Mouse (Mus musculus) small intestine, adult 2 months (tissue): ENCODE results near the gene Rassf6. TPM values are rescaled to one million over a fixed set of nuclear protein-coding genes. Genes with fewer than 3 reads are reported as not detected.

Source experiments
- H3K27ac ChIP-seq: fragments of 200-500 bp; 2 replicates; pipeline ENCODE4 v1.5.1; 2012; ENCODE audit warnings: low read depth, low read length, control low read depth, inconsistent platforms; ENCODE audit not compliant: insufficient read depth
- H3K27me3 ChIP-seq: fragments of 200-500 bp; 2 replicates; pipeline ENCODE4 v1.6.1; 2012; ENCODE audit warnings: mild to moderate bottlenecking, moderate library complexity, low read length, inconsistent platforms; ENCODE audit not compliant: control insufficient read depth, insufficient read depth
- H3K36me3 ChIP-seq: fragments of 200-500 bp; 2 replicates; pipeline ENCODE4 v1.6.1; 2012; ENCODE audit warnings: mild to moderate bottlenecking, low read length, control low read depth, inconsistent platforms; ENCODE audit not compliant: control insufficient read depth, insufficient read depth
- H3K4me1 ChIP-seq: fragments of 200-500 bp; 2 replicates; pipeline ENCODE4 v1.6.1; 2012; ENCODE audit warnings: low read length, inconsistent platforms, mixed read lengths; ENCODE audit not compliant: control insufficient read depth, insufficient read depth, insufficient read length
- H3K4me3 ChIP-seq: fragments of 200-500 bp; 2 replicates; pipeline ENCODE4 v1.5.1; 2012; ENCODE audit warnings: low read depth, mild to moderate bottlenecking, control low read depth, inconsistent platforms, low read length, moderate library complexity
- CTCF ChIP-seq: fragments of 200-500 bp; IDR thresholded peaks from 2 replicates; pipeline ENCODE4 v1.5.1; 2012; ENCODE audit warnings: low read depth, mild to moderate bottlenecking, control low read depth, inconsistent platforms, low read length, moderate library complexity, mixed read lengths; ENCODE audit not compliant: insufficient replicate concordance, insufficient read length; ENCODE audit errors: extremely low read depth
- POLR2A ChIP-seq: fragments of 200-500 bp; IDR thresholded peaks from 2 replicates; pipeline ENCODE4 v1.6.1; 2012; ENCODE audit warnings: low read depth, mild to moderate bottlenecking, control low read depth, inconsistent platforms, low read length, moderate library complexity
- WGBS: fragments of 180-500 bp; shearing (Covaris S2); methylation state at CpG from one replicate; pipeline ENCODE4 v1.1.7; 2018; 5-methylcytosine and 5-hydroxymethylcytosine counted together
- polyA plus RNA-seq: library from polyadenylated mRNA; depleted of rRNA; stranded (reverse); fragments of >200 nt; gene quantifications from 2 replicates; pipeline ENCODE4 v1.2.3, GENCODE M21; 2012

The Rassf6 gene
- polyA plus RNA-seq, 1 experiment = 6.1 TPM

DNA sequence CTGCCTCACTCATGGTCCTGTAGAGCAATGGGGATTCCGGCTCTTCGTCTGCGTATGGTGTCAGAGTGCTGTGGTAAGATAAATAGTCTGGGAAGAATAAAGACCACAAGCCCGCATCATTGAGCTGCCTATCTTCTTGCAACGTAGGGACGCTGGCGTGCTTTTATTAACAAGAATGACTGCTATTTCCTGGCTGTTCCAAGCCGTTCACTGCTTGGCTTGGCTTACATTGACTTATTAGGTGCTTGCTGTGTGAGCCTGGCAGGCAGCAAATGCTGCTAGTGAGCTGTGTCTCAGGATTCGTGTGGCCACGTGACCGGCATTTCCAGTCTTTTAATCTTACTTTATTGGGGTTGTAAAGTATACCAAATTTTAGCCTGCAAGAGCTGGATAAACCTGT, 31.6 kb downstream of the Rassf6 start:
- no peaks in the 10 kb centered on the region for H3K27me3 ChIP-seq
- TF ChIP-seq CTCF (no peak), POLR2A (no peak)
- no peak overlapping the region for H3K27ac ChIP-seq
- peaks cover 13% of the 10 kb centered on the region; the same call in 1 of the 2 replicates for H3K4me1 ChIP-seq
- H3K4me3 ChIP-seq = no peak overlapping the region
- WGBS = 33% methylated on average over 11 of the region's 11 CpGs
- peaks cover 26% of the 10 kb centered on the region for H3K36me3 ChIP-seq

DNA sequence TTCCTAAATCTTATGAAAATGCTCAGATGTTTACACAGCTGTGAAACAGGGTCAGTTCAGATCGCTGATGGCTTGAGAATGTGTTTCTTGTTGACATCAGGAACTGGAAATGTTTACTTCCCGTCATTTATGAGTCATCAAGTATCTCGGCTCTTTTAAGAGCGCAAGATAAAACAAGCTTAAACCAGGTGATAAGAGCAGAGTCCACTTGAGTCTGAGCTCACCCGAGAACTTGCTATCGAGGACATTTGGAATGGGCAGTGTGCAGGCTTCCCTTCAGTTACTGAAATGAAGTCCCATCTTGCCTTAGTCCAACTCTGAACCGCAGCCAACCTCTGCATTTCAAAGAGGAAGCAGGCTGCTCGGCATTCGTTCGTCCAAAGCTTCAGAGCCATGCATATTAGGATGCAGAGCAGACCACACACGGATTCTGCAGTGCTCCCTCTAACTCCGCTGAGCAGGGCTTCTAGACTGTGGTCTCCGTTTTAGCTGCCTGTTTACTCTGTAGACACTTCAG, 37.0 kb downstream of the Rassf6 start:
- no peaks in the 10 kb centered on the region for H3K27me3 ChIP-seq
- peaks cover 20% of the 10 kb centered on the region for H3K36me3 ChIP-seq
- TF ChIP-seq CTCF (no peak), POLR2A (no peak)
- peaks cover 7% of the 10 kb centered on the region; the same call in 1 of the 2 replicates for H3K4me1 ChIP-seq
- 4% methylated on average over 13 of the region's 13 CpGs for WGBS
- peak overlapping the region; percentile 32; the same call in 1 of the 2 replicates for H3K4me3 ChIP-seq
- peak overlapping the region; percentile 61 for H3K27ac ChIP-seq

DNA sequence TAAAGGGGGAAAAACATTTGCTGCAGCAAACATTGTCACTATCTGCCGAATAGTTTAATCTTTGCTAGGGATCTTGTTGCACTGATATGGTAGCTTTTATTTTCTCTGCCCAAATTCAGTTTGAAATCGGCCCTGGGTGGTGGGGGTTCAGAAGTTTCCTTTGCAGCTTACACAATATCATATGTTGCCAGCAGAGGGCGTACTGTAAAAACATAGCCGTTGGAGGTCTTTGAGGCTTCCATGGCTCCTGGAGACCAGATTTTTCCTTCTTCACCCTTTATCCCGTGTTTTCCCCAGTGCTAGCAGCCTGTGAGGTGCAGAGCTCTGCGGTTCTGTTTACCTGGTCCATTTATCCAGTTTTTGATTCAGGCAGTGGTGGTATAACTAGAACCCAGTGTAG, 39.0 kb downstream of the Rassf6 start:
- H3K4me3 ChIP-seq = no peak overlapping the region
- peaks cover 7% of the 10 kb centered on the region for H3K4me1 ChIP-seq
- WGBS = 9% methylated on average over 6 of the region's 6 CpGs
- H3K27ac ChIP-seq = no peak overlapping the region
- no peaks in the 10 kb centered on the region for H3K27me3 ChIP-seq
- TF ChIP-seq CTCF (peak; percentile 67; the same call in 1 of the 2 replicates), POLR2A (no peak)
- peaks cover 7% of the 10 kb centered on the region for H3K36me3 ChIP-seq

DNA sequence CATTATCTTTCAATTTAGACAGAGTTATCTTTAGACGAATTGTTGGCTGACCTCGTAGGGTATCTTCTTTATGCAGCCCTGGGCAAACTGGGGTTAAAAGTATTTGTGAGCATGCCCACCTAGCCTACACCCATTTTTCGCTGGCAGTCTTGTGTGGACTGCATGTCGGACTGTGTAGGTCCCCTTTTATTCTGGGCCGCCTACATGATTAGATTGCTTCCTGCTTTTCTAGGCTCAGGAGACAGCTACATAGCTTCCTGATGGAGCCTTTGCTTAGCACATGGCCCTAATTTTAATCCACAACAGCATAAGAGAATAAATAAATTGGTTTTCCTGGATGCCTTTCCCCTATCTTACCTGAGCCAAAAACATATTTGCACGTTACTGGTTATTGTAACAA, 44.3 kb downstream of the Rassf6 start:
- no peaks in the 10 kb centered on the region for H3K27me3 ChIP-seq
- no peak overlapping the region for H3K27ac ChIP-seq
- H3K4me3 ChIP-seq = no peak overlapping the region
- no peak for TF ChIP-seq POLR2A
- TF ChIP-seq CTCF = no peak
- no peaks in the 10 kb centered on the region for H3K36me3 ChIP-seq
- no peaks in the 10 kb centered on the region; the same call in 1 of the 2 replicates for H3K4me1 ChIP-seq
- 72% methylated on average over 6 of the region's 6 CpGs for WGBS

DNA sequence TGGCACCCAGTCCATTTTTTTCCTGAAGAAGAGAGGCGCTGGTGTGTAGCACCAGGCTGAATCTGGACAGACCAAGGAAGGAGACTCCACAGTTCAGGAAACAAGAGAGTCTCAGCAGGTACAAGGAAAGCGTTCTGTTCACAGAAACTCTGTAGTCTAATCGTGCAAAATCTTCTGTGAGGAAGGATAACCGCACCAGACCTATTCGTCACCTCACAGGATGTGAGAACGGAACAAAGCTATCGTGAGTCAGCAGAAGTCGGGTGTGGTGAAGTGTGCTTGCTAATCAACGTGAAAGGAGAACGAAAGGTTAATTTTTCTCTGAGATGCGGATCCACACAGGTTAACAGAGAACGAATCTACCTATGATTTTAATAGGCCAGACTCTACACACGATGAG, 45.5 kb downstream of the Rassf6 start:
- TF ChIP-seq CTCF = no peak
- TF ChIP-seq POLR2A = no peak
- Histone ChIP-seq H3K36me3 (no peaks in the 10 kb centered on the region), H3K4me3 (no peak overlapping the region), H3K27ac (no peak overlapping the region), H3K4me1 (no peaks in the 10 kb centered on the region; the same call in 1 of the 2 replicates), H3K27me3 (no peaks in the 10 kb centered on the region)
- 72% methylated on average over 13 of the region's 13 CpGs for WGBS

DNA sequence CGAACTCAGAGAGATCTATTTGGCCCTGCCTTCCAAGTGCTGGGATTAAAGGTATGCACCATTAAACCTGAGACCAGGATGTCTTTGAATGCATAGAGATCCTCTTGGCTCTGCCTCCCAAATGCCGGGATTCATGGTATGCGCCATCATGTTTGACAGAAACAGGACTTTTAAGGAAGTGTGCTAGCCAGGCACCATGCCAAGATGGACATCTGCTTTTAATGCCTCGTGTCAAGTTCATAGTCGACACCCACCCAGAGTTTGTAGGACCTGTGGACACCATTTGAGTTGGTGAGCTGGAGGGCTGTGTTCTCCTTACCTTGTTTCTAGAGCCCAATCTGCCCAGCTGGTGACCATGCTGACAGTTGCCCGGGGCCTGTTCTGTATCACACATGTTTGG, 48.5 kb downstream of the Rassf6 start:
- WGBS = 56% methylated on average over 6 of the region's 6 CpGs
- Histone ChIP-seq H3K4me3 (no peak overlapping the region), H3K4me1 (no peaks in the 10 kb centered on the region), H3K27ac (no peak overlapping the region), H3K36me3 (no peaks in the 10 kb centered on the region), H3K27me3 (no peaks in the 10 kb centered on the region)
- TF ChIP-seq CTCF = no peak
- no peak for TF ChIP-seq POLR2A

DNA sequence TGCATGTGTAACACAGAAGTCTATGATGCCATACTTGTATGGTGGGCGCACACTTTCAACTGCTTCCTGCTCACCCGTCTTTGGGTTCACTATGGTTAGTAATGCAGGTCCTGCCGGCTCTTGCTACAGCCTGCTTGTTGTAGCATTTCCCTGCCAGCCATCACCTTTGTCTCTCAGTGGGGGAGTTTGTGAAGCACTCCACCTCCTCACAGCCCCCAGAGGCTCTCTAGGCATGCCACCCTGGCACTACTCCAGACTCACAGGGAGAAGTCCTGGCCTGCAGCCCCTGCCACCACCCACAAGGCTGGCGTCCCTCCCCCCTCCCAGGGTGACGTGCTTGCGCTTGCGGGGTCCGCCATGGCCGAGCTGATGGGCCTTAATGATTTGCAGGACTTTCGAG, 49.8 kb downstream of the Rassf6 start:
- 85% methylated on average over 10 of the region's 10 CpGs for WGBS
- no peak for TF ChIP-seq CTCF
- no peak for TF ChIP-seq POLR2A
- Histone ChIP-seq H3K27me3 (no peaks in the 10 kb centered on the region), H3K27ac (no peak overlapping the region), H3K4me1 (no peaks in the 10 kb centered on the region), H3K4me3 (no peak overlapping the region), H3K36me3 (no peaks in the 10 kb centered on the region)
